Mouse (Mus musculus) lung, postnatal 0 days (tissue): Measurements from ENCODE around the gene Lrsam1. TPM values are rescaled to one million over a fixed set of nuclear protein-coding genes. Genes with fewer than 3 reads are reported as not detected.

Experiments
- ATAC-seq: fragments of 200-750 bp; cut with Nextera tagmentation; 2 replicates; pipeline ENCODE4 v1.8.0; 2017; ENCODE audit warnings: moderate library complexity
- DNase-seq: peaks from one replicate; pipeline ENCODE4 v3.0.0-alpha.2; 2016; ENCODE audit warnings: low spot score
- H3K27ac ChIP-seq: fragments of 300-500 bp; sonication (generic); 2 replicates; pipeline ENCODE4 v1.5.1; 2014; ENCODE audit warnings: antibody characterized with exemption, mild to moderate bottlenecking, low read length, mixed read lengths
- H3K27me3 ChIP-seq: fragments of 300-500 bp; sonication (generic); replicated peaks from 2 replicates; pipeline ENCODE4 v1.6.1; 2014; ENCODE audit warnings: low read length, mixed read lengths; ENCODE audit not compliant: insufficient read depth
- H3K36me3 ChIP-seq: fragments of 300-500 bp; sonication (generic); 2 replicates; pipeline ENCODE4 v1.6.1; 2014; ENCODE audit warnings: low read length, mixed read lengths; ENCODE audit not compliant: insufficient read depth
- H3K4me1 ChIP-seq: fragments of 300-500 bp; sonication (generic); 2 replicates; pipeline ENCODE4 v1.6.1; 2014; ENCODE audit warnings: antibody characterized with exemption, low read depth, low read length, mixed read lengths; ENCODE audit not compliant: insufficient read depth
- H3K4me2 ChIP-seq: fragments of 300-500 bp; sonication (generic); replicated peaks from 2 replicates; pipeline ENCODE4 v1.6.1; 2014; ENCODE audit warnings: low read depth, mild to moderate bottlenecking, low read length, moderate library complexity, mixed read lengths
- H3K4me3 ChIP-seq: fragments of 300-500 bp; sonication (generic); 2 replicates; pipeline ENCODE4 v1.5.1; 2014; ENCODE audit warnings: low read depth, low read length
- H3K9ac ChIP-seq: fragments of 300-500 bp; sonication (generic); replicated peaks from 2 replicates; pipeline ENCODE4 v1.6.1; 2014; ENCODE audit warnings: low read depth, mild to moderate bottlenecking
- H3K9me3 ChIP-seq: fragments of 300-500 bp; sonication (generic); 2 replicates; pipeline ENCODE4 v1.6.1; 2016; ENCODE audit warnings: low read length, mixed read lengths
- CTCF ChIP-seq: IDR thresholded peaks from 2 replicates; pipeline ENCODE4 v1.5.1; 2016; ENCODE audit warnings: antibody characterized with exemption, mild to moderate bottlenecking
- EP300 ChIP-seq: IDR thresholded peaks from 2 replicates; pipeline ENCODE4 v1.6.1; 2016; ENCODE audit warnings: antibody characterized with exemption, mild to moderate bottlenecking, control low read depth
- WGBS: fragments of 180-500 bp; shearing (Covaris S2); extraction: QIAGEN DNeasy Blood & Tissue Kit; methylation state at CpG from one replicate; pipeline ENCODE4 v1.1.7; 2014; 5-methylcytosine and 5-hydroxymethylcytosine counted together
- polyA plus RNA-seq: library from polyadenylated mRNA; unstranded; fragments of >200 nt; fragmentation: Nextera tagmentation; extraction: Ambion mirVana; gene quantifications from 2 replicates; pipeline ENCODE4 v1.2.1, GENCODE M21; 2015

Gene Lrsam1
- polyA plus RNA-seq, 1 experiment from 2014 or later: 5.8 TPM

DNA sequence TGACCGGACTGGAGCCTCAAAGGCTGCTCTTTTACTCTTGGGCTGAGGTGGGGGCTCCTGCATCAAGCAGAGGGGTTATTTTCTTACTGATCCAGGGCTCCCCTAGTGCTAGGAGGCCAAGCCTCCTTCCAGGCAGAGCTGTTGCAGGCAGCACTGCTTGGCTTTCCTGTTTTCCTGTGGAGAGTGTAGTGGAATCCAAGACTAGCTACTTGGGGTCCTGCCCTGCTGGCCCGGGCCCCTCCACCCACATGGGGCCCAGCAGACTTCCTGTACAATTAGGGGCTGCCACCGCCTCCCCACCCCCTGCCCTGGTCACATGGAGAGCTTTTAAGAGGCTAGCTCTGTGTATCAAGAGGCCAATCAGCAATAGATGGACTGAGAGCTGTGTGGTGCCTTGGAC lies 72.9 kb downstream of the Lrsam1 start:
- Histone ChIP-seq H3K27ac (peak overlapping the region; percentile 43), H3K4me3 (no peak overlapping the region), H3K27me3 (no peaks in the 10 kb centered on the region), H3K9ac (no peak overlapping the region), H3K9me3 (no peaks in the 10 kb centered on the region), H3K4me2 (no peak overlapping the region), H3K36me3 (no peaks in the 10 kb centered on the region), H3K4me1 (peaks cover 36% of the 10 kb centered on the region)
- TF ChIP-seq EP300 (no peak), CTCF (no peak)
- DNase-seq: no peak
- 9% methylated on average over 3 of the region's 3 CpGs for WGBS
- no peak for ATAC-seq

DNA sequence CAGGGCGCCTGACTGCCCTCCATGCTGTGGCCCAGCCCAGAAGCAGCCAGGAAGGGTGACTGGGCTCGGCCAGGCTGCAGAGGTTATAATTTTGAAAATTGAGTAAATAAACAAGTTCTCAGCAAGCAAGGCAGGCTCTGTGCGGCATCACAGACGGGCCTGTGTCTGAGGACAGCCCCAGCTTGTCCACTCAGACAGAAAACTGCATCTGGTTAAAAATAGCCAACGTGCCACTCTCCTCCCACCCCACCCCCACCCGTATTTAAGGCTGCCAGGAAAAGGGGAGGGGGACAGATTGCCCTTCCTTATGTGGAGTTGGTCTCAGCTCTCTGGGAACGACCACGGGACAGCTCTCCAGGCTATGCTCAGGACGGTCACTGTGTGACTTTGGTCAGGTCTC lies 73.4 kb downstream of the Lrsam1 start:
- no peaks in the 10 kb centered on the region for H3K36me3 ChIP-seq
- peak overlapping the region; percentile 43 for H3K27ac ChIP-seq
- TF ChIP-seq EP300 (no peak), CTCF (no peak)
- no peak overlapping the region for H3K9ac ChIP-seq
- H3K9me3 ChIP-seq: no peaks in the 10 kb centered on the region
- H3K27me3 ChIP-seq: no peaks in the 10 kb centered on the region
- DNase-seq: no peak
- H3K4me2 ChIP-seq: no peak overlapping the region
- H3K4me1 ChIP-seq: peaks cover 38% of the 10 kb centered on the region
- 7% methylated on average over 9 of the region's 9 CpGs for WGBS
- no peak overlapping the region for H3K4me3 ChIP-seq
- ATAC-seq: peak; percentile 14

DNA sequence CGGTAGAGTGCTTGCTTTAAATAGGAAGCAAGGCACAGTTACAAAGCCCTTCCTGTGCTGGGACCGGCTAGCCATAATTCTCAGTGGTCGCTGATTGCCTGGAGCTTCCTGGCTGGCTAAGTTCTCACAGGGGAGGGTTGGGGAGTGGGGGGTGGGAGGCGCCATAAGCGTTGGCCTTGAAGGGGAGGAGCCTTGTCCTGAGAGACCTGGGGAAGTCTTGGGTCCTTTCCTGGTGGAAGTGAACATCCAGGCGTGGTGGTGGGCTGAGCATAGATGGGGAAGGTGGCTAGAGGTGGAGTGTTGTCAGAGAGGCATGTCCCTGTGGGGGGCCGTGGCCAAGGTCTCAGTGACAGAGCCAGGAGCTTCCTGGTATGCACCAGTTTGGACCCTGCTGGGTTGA lies 76.7 kb downstream of the Lrsam1 start:
- peak; percentile 54 for DNase-seq
- no peak overlapping the region for H3K4me3 ChIP-seq
- WGBS: 15% methylated on average over 7 of the region's 7 CpGs
- H3K4me1 ChIP-seq: peaks cover 52% of the 10 kb centered on the region
- no peak for ATAC-seq
- TF ChIP-seq CTCF (no peak), EP300 (no peak)
- no peak overlapping the region for H3K4me2 ChIP-seq
- H3K9me3 ChIP-seq: no peaks in the 10 kb centered on the region
- no peaks in the 10 kb centered on the region for H3K36me3 ChIP-seq
- 0 out of 2 replicates have a peak overlapping the region, but pooled peaks have one; percentile 16 for H3K27ac ChIP-seq
- H3K27me3 ChIP-seq: no peaks in the 10 kb centered on the region
- no peak overlapping the region for H3K9ac ChIP-seq

DNA sequence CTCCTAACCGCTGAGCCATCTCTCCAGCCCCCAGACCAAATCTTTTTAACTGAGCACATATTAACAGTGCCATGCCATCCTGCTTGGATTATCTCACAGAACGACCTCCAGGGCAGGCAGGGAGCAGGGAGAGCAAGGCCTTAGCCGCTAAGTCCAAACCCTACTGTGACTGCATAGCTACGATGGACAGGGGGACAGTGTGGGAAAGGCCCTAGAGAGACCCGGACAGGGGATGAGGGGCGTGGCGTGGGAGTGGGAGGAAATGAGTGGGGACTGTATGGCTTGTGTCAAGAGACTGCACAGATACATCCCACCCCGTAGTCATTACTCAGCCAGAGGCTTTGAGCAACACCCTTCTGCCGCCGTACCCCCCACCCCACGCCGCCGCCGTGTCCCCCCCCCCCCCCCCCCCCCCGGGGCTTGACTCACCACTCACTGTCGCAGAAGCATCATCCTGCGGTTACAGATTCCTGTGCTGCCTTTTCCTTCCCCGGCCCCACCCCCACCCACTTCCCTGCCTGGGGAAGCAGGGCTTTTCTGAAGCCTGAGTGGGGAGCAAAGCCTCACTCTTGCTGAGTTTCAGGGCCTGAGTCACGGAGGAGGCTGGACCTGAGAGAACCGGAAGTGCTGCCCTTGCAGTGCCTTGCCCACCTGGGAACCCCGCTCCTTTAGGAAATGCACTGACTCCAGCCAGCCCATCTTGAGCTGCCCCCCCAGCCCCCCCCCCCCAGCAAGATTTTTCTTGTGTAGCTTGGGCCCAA lies 79.0 kb downstream of the Lrsam1 start:
- peak; percentile 38 for ATAC-seq

DNA sequence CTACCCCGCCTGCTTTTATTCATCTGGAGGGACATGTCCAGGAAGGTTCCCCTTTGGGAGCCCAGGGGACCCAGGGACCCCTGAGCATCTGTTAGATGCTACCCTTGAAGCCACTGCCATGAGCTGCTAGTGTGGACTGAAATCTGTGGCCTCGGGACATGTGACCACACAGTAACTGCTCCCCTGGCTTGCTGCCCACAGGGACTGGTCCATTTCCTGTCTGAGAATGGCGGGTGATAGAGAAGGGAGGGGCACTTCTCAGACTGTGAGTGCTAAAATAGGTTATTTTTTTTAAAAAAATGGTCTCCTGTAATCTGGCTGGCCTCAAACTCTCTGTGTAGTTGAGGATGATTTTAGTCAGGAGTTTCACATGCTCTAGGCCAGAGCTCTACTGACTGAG lies 79.7 kb downstream of the Lrsam1 start:
- Histone ChIP-seq H3K9me3 (no peaks in the 10 kb centered on the region), H3K4me2 (peak overlapping the region; percentile 88), H3K4me1 (peaks cover 39% of the 10 kb centered on the region), H3K27ac (peak overlapping the region; percentile 96), H3K4me3 (no peak overlapping the region), H3K9ac (no peak overlapping the region), H3K27me3 (no peaks in the 10 kb centered on the region), H3K36me3 (no peaks in the 10 kb centered on the region)
- WGBS: 14% methylated on average over 3 of the region's 3 CpGs
- peak; percentile 26 for ATAC-seq
- peak; percentile 93 for DNase-seq
- TF ChIP-seq EP300 (no peak; the same call in 1 of the 2 replicates), CTCF (no peak)

More for the DNA sequence above, 79.0 kb downstream of the Lrsam1 start:
- TF ChIP-seq EP300: peak; percentile 43; the same call in 1 of the 2 replicates
- TF ChIP-seq CTCF: no peak
- H3K4me2 ChIP-seq: peak overlapping the region; percentile 36
- H3K9me3 ChIP-seq: no peaks in the 10 kb centered on the region
- H3K36me3 ChIP-seq: no peaks in the 10 kb centered on the region
- H3K4me1 ChIP-seq: peaks cover 40% of the 10 kb centered on the region
- H3K9ac ChIP-seq: no peak overlapping the region
- H3K27me3 ChIP-seq: no peaks in the 10 kb centered on the region
- no peak overlapping the region for H3K4me3 ChIP-seq
- peak; percentile 91 for DNase-seq
- H3K27ac ChIP-seq: peak overlapping the region; percentile 96
- WGBS: 13% methylated on average over 11 of the region's 21 CpGs

- no peak overlapping the region for H3K4me3 ChIP-seq
- peak overlapping the region; percentile 88 for H3K4me2 ChIP-seq
- H3K9me3 ChIP-seq: no peaks in the 10 kb centered on the region
- H3K4me1 ChIP-seq: peaks cover 39% of the 10 kb centered on the region
- DNase-seq (no peak), ATAC-seq (no peak)
- no peaks in the 10 kb centered on the region for H3K27me3 ChIP-seq
- WGBS: 23% methylated on average over 6 of the region's 6 CpGs
- H3K27ac ChIP-seq: peak overlapping the region; percentile 96
- no peak for TF ChIP-seq EP300
- no peak for TF ChIP-seq CTCF
- no peaks in the 10 kb centered on the region for H3K36me3 ChIP-seq
- no peak overlapping the region for H3K9ac ChIP-seq
These were observed 80.4 kb downstream of the Lrsam1 start for GRCm38 (mm10) chr2:32881054-32881453.
